Mouse (Mus musculus): ENCODE data around the gene Cldn18.

The Cldn18 gene

DNA sequence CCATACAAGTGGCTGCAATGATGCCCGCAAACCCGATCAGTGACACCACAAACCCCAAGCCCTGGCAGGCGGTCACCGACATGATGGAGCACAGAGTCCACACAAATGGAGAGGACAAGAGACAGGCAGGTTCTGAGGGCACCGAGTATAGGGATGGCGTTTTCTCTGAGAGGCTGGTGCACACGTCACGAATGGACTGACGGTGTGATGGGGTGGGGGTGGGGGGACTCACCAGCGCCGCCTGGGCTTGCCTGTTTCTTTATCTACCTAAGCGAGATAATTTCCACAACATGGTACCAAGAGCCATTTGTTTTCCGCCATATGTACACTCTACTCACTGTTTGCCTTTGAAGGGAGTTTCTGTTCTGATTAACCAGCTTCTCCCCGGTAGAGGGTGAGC is at the start of gene Cldn18:
TSS of gene Cldn18 (minus strand) at position 134 of the 400 bp plus-strand sequence.
- DNase-seq: no peak

DNA sequence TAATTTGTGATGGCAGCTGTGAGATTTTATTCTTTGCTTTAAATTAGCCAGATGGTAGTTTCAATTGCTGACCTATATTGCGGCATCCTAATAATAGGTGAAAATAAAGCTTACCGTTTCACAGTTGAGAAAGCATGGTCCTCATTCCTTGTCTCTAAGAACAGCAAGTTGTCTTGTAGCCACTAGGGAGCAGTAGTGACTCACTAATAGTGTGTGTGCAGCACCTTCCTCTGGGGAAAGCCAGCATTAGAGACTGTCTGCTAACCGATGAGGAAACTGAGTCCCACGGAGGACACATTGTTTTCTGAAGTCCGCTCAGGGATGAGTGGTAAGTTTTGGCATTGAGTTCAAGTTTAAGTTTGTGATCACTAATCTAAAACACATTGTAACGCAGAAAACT is 46.5 kb upstream of the Cldn18 start:
- DNase-seq: no peak

DNA sequence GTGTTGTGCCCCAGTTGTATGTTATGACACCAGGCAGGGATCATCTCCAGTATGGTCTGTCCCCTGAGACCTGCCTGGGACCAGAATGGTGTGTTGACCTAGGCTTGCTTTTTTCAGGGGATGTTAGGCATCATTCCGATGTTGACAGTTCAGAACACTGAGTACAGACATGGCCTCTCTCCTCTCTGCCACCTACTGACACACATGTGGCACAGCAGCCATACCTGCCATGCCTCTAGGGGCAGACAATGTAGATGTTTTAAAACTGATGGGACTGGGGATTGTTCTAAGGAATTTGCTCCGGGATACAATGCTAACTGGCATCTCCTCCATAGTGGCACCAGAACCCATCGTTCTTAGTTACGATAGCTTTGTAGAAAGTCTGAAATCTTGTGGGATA is 33.2 kb upstream of the Cldn18 start:
- no peak for DNase-seq

GRCm38 (mm10) chr9:99748279-99748678 is 31.2 kb upstream of the Cldn18 start:
- no peak for DNase-seq

- DNase-seq: no peak
Measured at GRCm38 (mm10) chr9:99747731-99748130, 30.7 kb upstream of the Cldn18 start.

GRCm38 (mm10) chr9:99744548-99744947 is 27.5 kb upstream of the Cldn18 start:
- DNase-seq: no peak

DNA sequence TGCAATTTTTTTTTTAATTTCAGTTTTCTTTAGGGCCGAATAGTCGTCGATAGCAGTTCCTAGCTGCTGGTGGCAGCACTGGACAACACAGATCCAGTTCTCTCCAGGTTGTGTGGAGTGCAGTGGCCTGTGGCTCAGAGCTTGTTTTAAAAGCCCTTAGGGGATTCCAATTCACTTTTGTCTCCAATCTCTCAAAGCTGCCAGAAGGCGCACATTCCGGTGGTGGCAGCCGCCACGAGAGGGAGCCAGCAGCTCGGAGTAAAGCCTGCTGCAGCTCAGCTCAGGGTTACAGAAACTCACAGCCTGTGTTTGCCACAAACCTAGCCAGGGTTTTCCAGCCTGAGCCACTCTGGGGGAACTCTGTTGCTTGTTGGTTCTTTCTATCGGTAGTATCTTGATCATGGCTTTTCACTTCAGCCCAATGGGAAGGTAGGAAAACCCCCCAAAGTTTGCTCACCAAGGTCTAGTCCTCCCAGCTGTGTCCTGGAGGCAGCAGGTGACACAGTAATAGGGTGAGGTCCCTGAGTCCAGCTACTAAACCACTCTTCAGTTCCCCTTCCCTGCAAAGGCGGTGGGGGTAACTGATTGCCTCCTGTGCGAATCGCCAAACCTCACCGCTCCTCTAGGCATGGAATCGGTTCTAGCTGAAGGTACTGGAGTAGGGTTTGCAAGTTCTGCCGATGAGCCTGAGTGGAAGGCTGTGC is 13.0 kb upstream of the Cldn18 start:
- DNase-seq: peak; percentile 35

DNA sequence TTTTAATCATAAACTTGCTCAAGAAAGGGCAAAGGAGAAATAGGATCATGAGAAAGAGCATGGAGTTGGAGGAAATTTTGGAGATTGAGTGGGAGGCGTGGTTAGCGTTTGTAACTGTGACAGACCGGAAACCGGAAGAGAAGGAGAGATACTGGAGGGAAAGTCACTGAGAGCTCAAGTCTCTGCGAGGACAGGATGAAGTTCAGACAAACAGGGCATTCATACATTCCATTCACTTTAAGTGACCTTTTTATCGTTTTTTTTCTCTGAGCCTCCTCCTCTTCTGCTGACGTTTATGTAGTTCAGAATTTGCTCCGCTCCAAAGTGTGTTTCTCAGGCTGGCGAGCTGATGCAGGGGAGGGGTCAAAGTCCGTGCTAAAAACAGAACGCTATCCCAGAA is 10.8 kb upstream of the Cldn18 start:
- DNase-seq: no peak

- no peak for DNase-seq
Measured at GRCm38 (mm10) chr9:99725278-99725677, 8.2 kb upstream of the Cldn18 start.

- no peak for DNase-seq
Measured at GRCm38 (mm10) chr9:99720011-99720410, 2.9 kb upstream of the Cldn18 start.

- DNase-seq: no peak
Measured at GRCm38 (mm10) chr9:99710297-99710696, 6.8 kb downstream of the Cldn18 start.

DNA sequence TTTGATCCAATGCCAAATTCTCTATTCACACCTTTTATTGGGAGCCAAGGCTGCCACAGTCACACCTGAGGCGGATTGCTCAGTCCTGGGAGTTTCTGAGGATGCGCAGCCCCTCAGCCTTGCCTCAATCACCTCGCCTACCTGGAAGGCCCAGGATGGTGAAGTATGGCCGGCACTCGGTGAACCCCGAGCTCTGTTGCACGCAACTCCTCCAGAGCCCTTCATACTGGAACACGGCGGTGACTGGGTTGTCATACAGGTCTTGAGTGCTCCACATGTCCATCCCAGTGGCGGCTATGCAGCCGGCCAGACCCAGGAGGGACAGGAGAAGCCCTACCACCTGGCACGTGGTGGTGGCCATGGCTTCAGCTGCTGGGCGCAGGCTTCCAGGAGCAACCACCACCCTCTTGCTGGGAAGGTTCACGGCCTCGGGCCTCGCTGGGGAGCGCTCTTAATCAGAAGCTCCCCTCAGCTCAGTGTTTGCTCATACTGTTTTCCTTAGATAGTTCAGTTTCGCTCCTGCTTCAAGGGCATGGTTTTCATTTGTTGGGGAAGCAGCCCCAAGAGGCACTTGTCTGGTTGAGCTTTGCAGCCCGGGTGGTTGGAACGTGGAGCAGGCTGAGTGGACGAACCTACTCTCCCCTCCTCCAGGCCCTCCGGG is 7.3 kb downstream of the Cldn18 start:
- DNase-seq: no peak

- DNase-seq: no peak
Measured at GRCm38 (mm10) chr9:99707425-99708126, 9.5 kb downstream of the Cldn18 start.

GRCm38 (mm10) chr9:99706264-99706663 is 10.8 kb downstream of the Cldn18 start:
- no peak for DNase-seq

DNA sequence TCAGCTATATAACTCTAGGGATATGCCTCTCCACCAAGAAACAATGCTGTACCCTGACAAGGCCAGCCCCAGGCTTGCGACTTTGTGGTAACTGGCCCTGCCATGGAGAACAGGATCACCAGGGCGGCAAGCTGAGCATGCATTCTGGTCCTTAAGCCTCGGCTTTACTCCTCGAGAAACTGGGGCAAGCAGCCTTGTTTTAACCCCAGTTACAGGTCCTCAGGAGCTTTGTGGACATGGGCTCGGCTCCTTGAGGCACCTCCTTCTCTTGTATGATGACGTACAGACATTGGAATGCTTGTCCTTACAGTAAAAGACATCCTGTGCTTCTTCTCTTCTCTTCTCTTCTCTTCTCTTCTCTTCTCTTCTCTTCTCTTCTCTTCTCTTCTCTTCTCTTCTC is 13.4 kb downstream of the Cldn18 start:
- no peak for DNase-seq

DNA sequence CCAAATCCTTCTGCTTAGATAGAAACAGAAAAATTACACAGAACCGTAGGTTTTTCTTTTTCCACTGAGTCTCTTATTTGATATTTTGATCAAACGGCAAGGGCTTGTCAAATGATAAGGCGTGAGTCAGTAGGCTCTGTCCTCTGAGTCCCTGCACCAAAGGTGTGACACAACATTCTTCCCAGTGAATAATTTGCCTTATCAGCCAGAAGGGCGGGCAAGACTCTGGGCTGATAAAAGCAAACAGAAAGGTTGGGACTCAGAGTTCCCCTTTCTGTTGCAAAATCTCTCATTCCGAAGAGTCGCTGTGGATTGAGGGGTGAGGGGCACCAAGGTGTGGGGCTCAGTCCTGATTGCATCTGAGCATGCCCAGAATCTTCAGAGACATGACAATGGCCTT is 14.9 kb downstream of the Cldn18 start:
- DNase-seq: no peak

DNA sequence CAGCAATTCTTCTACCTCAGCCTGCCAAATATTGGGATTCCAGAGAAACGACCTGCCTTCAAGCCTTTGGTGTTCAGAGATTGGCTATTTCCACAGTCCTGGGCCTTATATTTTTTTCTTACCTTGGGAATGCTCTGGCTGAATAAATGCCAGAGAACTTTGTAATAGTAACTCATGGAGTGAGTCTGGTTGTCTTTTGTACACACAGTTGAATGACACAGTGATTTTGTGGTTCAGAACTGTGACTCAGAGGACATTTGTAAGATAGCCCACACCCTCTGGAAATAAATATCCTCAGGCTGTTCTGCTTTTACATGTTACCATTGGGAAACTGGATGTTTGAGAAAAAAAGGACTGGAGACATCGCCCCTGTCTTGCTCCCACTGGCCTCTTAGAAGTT is 15.9 kb downstream of the Cldn18 start:
- no peak for DNase-seq

DNA sequence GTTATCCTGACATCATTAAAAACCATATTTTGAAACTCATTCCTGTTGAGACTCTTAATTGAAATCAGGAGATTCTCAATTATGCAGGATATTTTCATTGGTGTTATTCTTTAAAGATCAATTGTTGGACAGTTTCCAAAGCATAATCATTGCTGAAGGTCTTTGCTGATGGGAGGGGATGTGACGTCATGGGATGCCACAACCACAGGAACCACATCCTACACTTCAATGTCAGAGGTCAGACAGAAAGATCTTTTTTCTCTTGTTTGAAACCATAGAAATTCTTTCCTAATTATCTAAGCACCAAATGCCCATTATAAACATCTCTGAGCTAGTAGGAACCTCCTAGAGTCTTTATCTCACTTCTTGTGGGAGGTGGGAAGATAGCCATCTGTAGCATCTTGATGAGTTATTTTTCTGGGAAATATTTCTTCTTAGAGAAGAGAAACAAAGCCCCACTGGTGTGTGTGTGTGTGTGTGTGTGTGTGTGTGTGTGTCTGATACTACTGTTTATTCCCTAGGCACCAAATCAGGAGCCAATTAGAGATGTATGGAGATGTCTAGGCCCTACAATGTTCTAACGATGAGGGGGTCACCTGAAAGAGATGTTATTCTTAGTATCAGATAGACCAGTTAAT is 17.2 kb downstream of the Cldn18 start:
- peak; percentile 9 for DNase-seq

DNA sequence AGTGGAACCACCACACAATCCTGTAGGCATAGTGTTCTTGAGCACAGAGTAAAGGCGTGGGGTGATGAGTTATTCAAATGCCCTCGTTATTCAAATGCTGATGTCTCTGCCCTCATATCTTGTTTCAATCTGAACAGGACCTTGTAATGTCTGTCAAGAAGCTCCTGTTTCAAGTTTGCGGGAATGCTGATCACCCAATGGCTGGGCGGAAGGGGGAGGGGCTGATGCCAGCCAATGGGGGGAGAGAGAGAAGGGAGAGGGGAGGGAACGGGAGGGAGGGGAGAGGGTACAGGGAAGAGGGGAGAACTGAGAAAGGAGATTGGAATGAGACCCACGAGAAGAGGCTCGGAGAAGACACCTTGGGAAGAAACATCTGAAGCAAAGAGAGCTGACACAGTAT is 22.1 kb downstream of the Cldn18 start:
- no peak for DNase-seq

DNA sequence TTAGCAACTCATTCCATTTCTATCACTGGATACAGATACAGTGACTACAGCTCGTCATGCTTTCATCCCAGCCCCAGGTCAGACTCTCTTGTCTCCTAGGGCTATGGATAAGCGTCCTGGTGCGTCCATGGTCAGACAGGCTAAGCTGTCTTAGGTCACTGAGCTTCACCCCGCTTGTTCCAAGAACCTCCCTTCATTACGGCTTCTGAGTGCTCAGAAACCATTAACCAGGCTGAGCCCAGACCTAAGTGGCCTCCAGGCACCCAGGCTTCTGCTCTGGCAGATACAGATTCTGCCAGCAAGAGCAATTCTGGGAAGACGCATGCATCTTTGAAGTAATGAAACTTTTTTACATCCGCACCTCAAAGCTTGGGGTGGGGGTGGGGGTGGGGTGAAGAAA is 26.7 kb downstream of the Cldn18 start:
- DNase-seq: no peak

DNA sequence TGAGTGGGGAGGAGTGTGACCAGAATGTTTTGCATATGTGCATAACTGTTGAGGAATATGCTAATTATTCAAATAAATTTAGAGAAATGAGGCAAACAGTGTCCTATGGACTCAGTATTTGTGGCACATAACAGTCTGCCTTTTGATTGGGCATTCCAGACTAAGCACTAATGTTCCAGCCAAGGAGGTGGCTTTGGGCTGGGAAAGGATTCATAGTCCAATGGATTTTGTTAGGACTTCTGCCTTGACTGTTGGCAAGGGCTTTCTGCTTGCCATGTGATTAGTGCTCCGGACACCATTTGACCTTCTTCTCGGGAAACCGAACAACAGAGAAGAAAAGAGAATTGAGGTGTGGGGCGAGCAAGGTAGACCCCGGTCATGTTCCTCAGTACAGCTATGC is 27.3 kb downstream of the Cldn18 start:
- no peak for DNase-seq

DNA sequence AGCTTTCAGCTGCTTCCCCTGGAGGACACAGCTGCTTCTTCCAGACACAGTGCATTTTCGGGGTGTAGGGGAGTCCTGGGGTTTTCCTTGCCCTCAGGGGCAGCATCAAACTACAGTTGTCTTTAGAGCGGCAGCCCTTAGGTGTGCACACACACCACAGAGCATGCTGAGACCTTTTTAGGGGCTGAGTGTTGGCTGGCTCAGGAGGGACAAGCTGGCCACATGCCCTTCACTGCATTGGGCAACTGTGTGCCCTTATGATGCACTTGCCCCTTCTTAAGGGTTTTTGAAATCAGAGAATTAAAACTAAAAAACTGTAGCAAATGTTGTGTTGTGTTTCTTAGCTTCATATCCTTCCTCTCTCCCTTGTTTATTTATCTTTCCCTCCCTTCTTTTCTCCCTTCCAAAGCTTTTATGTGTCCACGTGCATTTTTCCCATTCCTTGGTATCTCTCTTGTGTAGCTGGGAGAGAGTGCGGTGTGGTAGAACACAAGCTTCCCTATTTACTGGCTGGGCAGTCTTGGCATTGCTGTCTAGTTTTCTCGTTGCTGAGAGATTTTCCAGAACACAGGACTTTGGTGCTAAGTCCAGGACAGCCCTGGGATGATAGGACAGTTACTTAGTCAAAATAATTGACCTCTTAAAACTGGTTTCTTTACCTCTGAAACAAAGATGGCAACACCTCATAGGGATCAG is 31.4 kb downstream of the Cldn18 start:
- no peak for DNase-seq

GRCm38 (mm10) chr9:99685061-99685521 is 32.0 kb downstream of the Cldn18 start:
- DNase-seq: no peak

Measured in thymus, postnatal 4 days (tissue).